Mouse (Mus musculus) intestine, embryonic 15.5 days (tissue): ENCODE measurements around the gene Mmp2. TPM values are rescaled to one million over a fixed set of nuclear protein-coding genes. Genes with fewer than 3 reads are reported as not detected.
"Not testable (repeated sequence)": the region's sequence is repeated elsewhere in the genome, so short reads cannot be mapped to it uniquely, and the experiment has no call there.

ENCODE experiments used
- ATAC-seq: fragments of 200-750 bp; cut with Nextera tagmentation; 2 replicates; pipeline ENCODE4 v1.8.0; 2017; ENCODE audit warnings: moderate TSS enrichment, moderate library complexity
- H3K27ac ChIP-seq: fragments of 300-500 bp; sonication (generic); 2 replicates; pipeline ENCODE4 v1.5.1; 2015; ENCODE audit warnings: mild to moderate bottlenecking, inconsistent platforms
- H3K27me3 ChIP-seq: fragments of 300-500 bp; sonication (generic); replicated peaks from 2 replicates; pipeline ENCODE4 v1.6.1; 2015; ENCODE audit warnings: inconsistent platforms
- H3K36me3 ChIP-seq: fragments of 300-500 bp; sonication (generic); 2 replicates; pipeline ENCODE4 v1.6.1; 2015; ENCODE audit warnings: inconsistent platforms
- H3K4me1 ChIP-seq: fragments of 300-500 bp; sonication (generic); replicated peaks from 2 replicates; pipeline ENCODE4 v1.6.1; 2015; ENCODE audit warnings: inconsistent platforms
- H3K4me2 ChIP-seq: fragments of 300-500 bp; sonication (generic); replicated peaks from 2 replicates; pipeline ENCODE4 v1.6.1; 2015; ENCODE audit warnings: mild to moderate bottlenecking, inconsistent platforms
- H3K4me3 ChIP-seq: fragments of 300-500 bp; sonication (generic); replicated peaks from 2 replicates; pipeline ENCODE4 v1.5.1; 2015; ENCODE audit warnings: inconsistent platforms
- H3K9ac ChIP-seq: fragments of 300-500 bp; sonication (generic); 2 replicates; pipeline ENCODE4 v1.6.1; 2015; ENCODE audit warnings: inconsistent platforms
- H3K9me3 ChIP-seq: fragments of 300-500 bp; sonication (generic); 2 replicates; pipeline ENCODE4 v1.6.1; 2016; ENCODE audit warnings: inconsistent platforms
- WGBS: fragments of 180-500 bp; shearing (Covaris S2); methylation state at CpG from one replicate; pipeline ENCODE4 v1.1.7; 2015; 5-methylcytosine and 5-hydroxymethylcytosine counted together
- polyA plus RNA-seq: library from polyadenylated mRNA; unstranded; fragments of >200 nt; fragmentation: Nextera tagmentation; extraction: Ambion mirVana; gene quantifications from 2 replicates; pipeline ENCODE4 v1.2.1, GENCODE M21; 2015

Mmp2 gene
- polyA plus RNA-seq, 1 experiment from 2014 or later = 159 TPM

- Histone ChIP-seq H3K9ac (no peak overlapping the region), H3K27me3 (no peaks in the 10 kb centered on the region), H3K4me2 (no peak overlapping the region), H3K27ac (no peak overlapping the region), H3K9me3 (no peaks in the 10 kb centered on the region), H3K4me1 (no peaks in the 10 kb centered on the region), H3K36me3 (no peaks in the 10 kb centered on the region), H3K4me3 (no peak overlapping the region)
- 77% methylated on average over 10 of the region's 10 CpGs for WGBS
- no peak for ATAC-seq
Observed at GRCm38 (mm10) chr8:92872063-92872759, 45.1 kb downstream of the Mmp2 start.

- H3K9me3 ChIP-seq = no peaks in the 10 kb centered on the region
- 87% methylated on average over 10 of the region's 10 CpGs for WGBS
- no peaks in the 10 kb centered on the region for H3K36me3 ChIP-seq
- no peak overlapping the region for H3K9ac ChIP-seq
- no peak overlapping the region for H3K4me2 ChIP-seq
- ATAC-seq = no peak
- H3K27ac ChIP-seq = no peak overlapping the region
- H3K4me3 ChIP-seq = no peak overlapping the region
- no peaks in the 10 kb centered on the region for H3K4me1 ChIP-seq
- H3K27me3 ChIP-seq = no peaks in the 10 kb centered on the region
Observed at GRCm38 (mm10) chr8:92875795-92876194, 48.7 kb downstream of the Mmp2 start.

GRCm38 (mm10) chr8:92881247-92881646, 54.2 kb downstream of the Mmp2 start:
- ATAC-seq = no peak
- Histone ChIP-seq H3K9ac (no peak overlapping the region), H3K9me3 (no peaks in the 10 kb centered on the region), H3K4me3 (no peak overlapping the region), H3K4me2 (no peak overlapping the region), H3K4me1 (no peaks in the 10 kb centered on the region), H3K27ac (no peak overlapping the region), H3K27me3 (no peaks in the 10 kb centered on the region), H3K36me3 (no peaks in the 10 kb centered on the region)
- WGBS = 64% methylated on average over 4 of the region's 4 CpGs

GRCm38 (mm10) chr8:92883771-92884170, 56.7 kb downstream of the Mmp2 start:
- no peak for ATAC-seq
- Histone ChIP-seq H3K4me2 (no peak overlapping the region), H3K4me1 (no peaks in the 10 kb centered on the region)

GRCm38 (mm10) chr8:92892216-92892615, 65.1 kb downstream of the Mmp2 start:
- H3K4me1 ChIP-seq, H3K9ac ChIP-seq, ATAC-seq, H3K27ac ChIP-seq, H3K36me3 ChIP-seq, H3K4me3 ChIP-seq, H3K4me2 ChIP-seq, H3K27me3 ChIP-seq, H3K9me3 ChIP-seq: not testable (repeated sequence)
- 64% methylated on average over 3 of the region's 3 CpGs for WGBS

More at GRCm38 (mm10) chr8:92883771-92884170, 56.7 kb downstream of the Mmp2 start:
- H3K4me3 ChIP-seq = no peak overlapping the region
- no peaks in the 10 kb centered on the region for H3K36me3 ChIP-seq
- H3K27me3 ChIP-seq = no peaks in the 10 kb centered on the region
- H3K27ac ChIP-seq = no peak overlapping the region
- WGBS = 59% methylated on average over 2 of the region's 2 CpGs
- no peaks in the 10 kb centered on the region for H3K9me3 ChIP-seq
- H3K9ac ChIP-seq = no peak overlapping the region

GRCm38 (mm10) chr8:92893870-92894269, 66.8 kb downstream of the Mmp2 start:
- no peaks in the 10 kb centered on the region for H3K9me3 ChIP-seq
- no peak for ATAC-seq
- no peaks in the 10 kb centered on the region for H3K36me3 ChIP-seq
- no peak overlapping the region for H3K27ac ChIP-seq
- no peak overlapping the region for H3K9ac ChIP-seq
- no peaks in the 10 kb centered on the region for H3K4me1 ChIP-seq
- no peak overlapping the region for H3K4me2 ChIP-seq
- no peak overlapping the region for H3K4me3 ChIP-seq
- no peaks in the 10 kb centered on the region for H3K27me3 ChIP-seq
- 71% methylated on average over 2 of the region's 2 CpGs for WGBS

- Histone ChIP-seq H3K9ac (no peak overlapping the region), H3K36me3 (no peaks in the 10 kb centered on the region), H3K4me2 (no peak overlapping the region), H3K4me3 (no peak overlapping the region), H3K9me3 (no peaks in the 10 kb centered on the region), H3K27me3 (no peaks in the 10 kb centered on the region), H3K27ac (no peak overlapping the region), H3K4me1 (no peaks in the 10 kb centered on the region)
- ATAC-seq = peak; percentile 65; the same call in 1 of the 2 replicates
- 74% methylated on average over 7 of the region's 7 CpGs for WGBS
Observed at GRCm38 (mm10) chr8:92895053-92895452, 68.0 kb downstream of the Mmp2 start.

GRCm38 (mm10) chr8:92896056-92896455, 69.0 kb downstream of the Mmp2 start:
- no peak overlapping the region for H3K27ac ChIP-seq
- ATAC-seq = no peak
- no peaks in the 10 kb centered on the region for H3K27me3 ChIP-seq
- no peaks in the 10 kb centered on the region for H3K36me3 ChIP-seq
- H3K4me3 ChIP-seq = no peak overlapping the region
- WGBS = 89% methylated on average over 1 of the region's 1 CpGs
- no peaks in the 10 kb centered on the region for H3K9me3 ChIP-seq
- H3K4me1 ChIP-seq = no peaks in the 10 kb centered on the region
- H3K4me2 ChIP-seq = no peak overlapping the region
- no peak overlapping the region for H3K9ac ChIP-seq

GRCm38 (mm10) chr8:92896611-92897010, 69.5 kb downstream of the Mmp2 start:
- WGBS = 52% methylated on average over 5 of the region's 5 CpGs
- H3K27ac ChIP-seq = no peak overlapping the region
- ATAC-seq = no peak
- no peak overlapping the region for H3K4me2 ChIP-seq
- no peaks in the 10 kb centered on the region for H3K36me3 ChIP-seq
- no peak overlapping the region for H3K4me3 ChIP-seq
- no peaks in the 10 kb centered on the region for H3K27me3 ChIP-seq
- no peaks in the 10 kb centered on the region for H3K4me1 ChIP-seq
- no peak overlapping the region for H3K9ac ChIP-seq
- H3K9me3 ChIP-seq = no peaks in the 10 kb centered on the region

GRCm38 (mm10) chr8:92897794-92898193, 70.7 kb downstream of the Mmp2 start:
- no peak overlapping the region for H3K4me2 ChIP-seq
- no peak overlapping the region for H3K9ac ChIP-seq
- ATAC-seq = no peak
- no peaks in the 10 kb centered on the region for H3K36me3 ChIP-seq
- WGBS = 71% methylated on average over 4 of the region's 4 CpGs
- H3K4me3 ChIP-seq = no peak overlapping the region
- H3K27me3 ChIP-seq = no peaks in the 10 kb centered on the region
- H3K27ac ChIP-seq = no peak overlapping the region
- H3K4me1 ChIP-seq = no peaks in the 10 kb centered on the region
- no peaks in the 10 kb centered on the region for H3K9me3 ChIP-seq

- no peaks in the 10 kb centered on the region for H3K27me3 ChIP-seq
- no peak overlapping the region for H3K9ac ChIP-seq
- H3K4me3 ChIP-seq = no peak overlapping the region
- no peaks in the 10 kb centered on the region for H3K4me1 ChIP-seq
- no peaks in the 10 kb centered on the region for H3K36me3 ChIP-seq
- WGBS = 68% methylated on average over 9 of the region's 9 CpGs
- no peak overlapping the region for H3K4me2 ChIP-seq
- no peak overlapping the region for H3K27ac ChIP-seq
- ATAC-seq = no peak
- H3K9me3 ChIP-seq = no peaks in the 10 kb centered on the region
Observed at GRCm38 (mm10) chr8:92899590-92899989, 72.5 kb downstream of the Mmp2 start.

- H3K27ac ChIP-seq = no peak within 1 kb of the TSS
- no peaks in the 10 kb centered on the region for H3K4me1 ChIP-seq
- no peak within 1 kb of the TSS for H3K9ac ChIP-seq
- H3K4me2 ChIP-seq = no peak within 1 kb of the TSS
- no peaks in the 10 kb centered on the region for H3K27me3 ChIP-seq
- H3K4me3 ChIP-seq = no peak within 1 kb of the TSS
- 98% methylated on average over 5 of the region's 5 CpGs for WGBS
- ATAC-seq = no peak
- no peaks in the 10 kb centered on the region for H3K36me3 ChIP-seq
- no peaks in the 10 kb centered on the region for H3K9me3 ChIP-seq
Observed at GRCm38 (mm10) chr8:92901107-92901506, 74.0 kb downstream of the Mmp2 start, which contains the start of gene Capns2. Gene Capns2, plus strand, starts transcription at chr8:92901407.

- Histone ChIP-seq H3K4me2 (no peak overlapping the region), H3K4me1 (no peaks in the 10 kb centered on the region), H3K27ac (no peak overlapping the region), H3K9me3 (no peaks in the 10 kb centered on the region), H3K4me3 (no peak overlapping the region), H3K27me3 (no peaks in the 10 kb centered on the region), H3K36me3 (no peaks in the 10 kb centered on the region), H3K9ac (no peak overlapping the region)
- no peak for ATAC-seq
- WGBS = 90% methylated on average over 2 of the region's 2 CpGs
Observed at GRCm38 (mm10) chr8:92902981-92903380, 75.9 kb downstream of the Mmp2 start.
